Mouse (Mus musculus): Measurements from ENCODE around the gene Tomm70a. TPM values are rescaled to one million over a fixed set of nuclear protein-coding genes. Genes with fewer than 3 reads are reported as not detected.

Gene Tomm70a
- polyA plus RNA-seq, 1 experiment from 2014 or later, result 62.3 TPM

- ATAC-seq (ENCODE audit: insufficient number of reproducible peaks, low FRiP score, low TSS enrichment, low read depth), result no peak
- H3K4me1 ChIP-seq (ENCODE audit: control insufficient read depth, insufficient read depth, low read length), result no peaks in the 10 kb centered on the region
- no peak for DNase-seq (ENCODE audit: low spot score)
- H3K4me3 ChIP-seq (ENCODE audit: low read depth, low read length), result no peak overlapping the region
- H3K36me3 ChIP-seq (ENCODE audit: control insufficient read depth, insufficient read depth, low read length), result no peaks in the 10 kb centered on the region
- no peak overlapping the region for H3K4me2 ChIP-seq (ENCODE audit: low read depth, severe bottlenecking)
- H3K9me3 ChIP-seq (ENCODE audit: control insufficient read depth, low read length), result no peaks in the 10 kb centered on the region
- no peaks in the 10 kb centered on the region for H3K27me3 ChIP-seq (ENCODE audit: control insufficient read depth, insufficient read depth, low read length)
- no peak overlapping the region for H3K9ac ChIP-seq (ENCODE audit: low read length)
- no peak overlapping the region for H3K27ac ChIP-seq (replicated peaks; ENCODE audit: low read depth, low read length)
- WGBS, result 78% methylated on average over 5 of the region's 5 CpGs
These were observed 15.1 kb upstream of the Tomm70a start for GRCm38 (mm10) chr16:57106185-57106960.

DNA sequence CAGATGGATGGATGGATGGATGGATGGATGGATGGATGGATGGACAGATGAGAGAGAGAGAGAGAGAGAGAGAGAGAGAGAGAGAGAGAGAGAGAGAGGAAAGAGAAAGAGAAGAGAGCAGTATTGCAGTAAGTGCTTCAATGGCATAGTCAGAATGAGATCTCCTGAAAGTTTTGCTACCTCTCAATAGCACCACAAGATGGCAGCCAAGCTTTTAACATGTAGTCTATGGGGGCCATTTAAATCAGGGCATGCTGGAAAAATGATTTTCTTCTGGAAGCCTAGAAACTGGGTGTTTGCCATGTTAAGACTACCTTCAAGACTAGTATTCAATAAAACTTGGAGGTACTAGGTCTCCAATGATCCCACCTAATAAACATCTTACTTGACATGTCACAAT is 5.4 kb upstream of the Tomm70a start:
- H3K27ac ChIP-seq (replicated peaks; ENCODE audit: low read depth, low read length), result no peak overlapping the region
- no peak overlapping the region for H3K9ac ChIP-seq (ENCODE audit: low read length)
- no peaks in the 10 kb centered on the region for H3K9me3 ChIP-seq (ENCODE audit: control insufficient read depth, low read length)
- no peak overlapping the region for H3K4me2 ChIP-seq (ENCODE audit: low read depth, severe bottlenecking)
- no peak overlapping the region for H3K4me3 ChIP-seq (ENCODE audit: low read depth, low read length)
- ATAC-seq (ENCODE audit: insufficient number of reproducible peaks, low FRiP score, low TSS enrichment, low read depth), result no peak
- DNase-seq (ENCODE audit: low spot score), result no peak
- H3K36me3 ChIP-seq (ENCODE audit: control insufficient read depth, insufficient read depth, low read length), result no peaks in the 10 kb centered on the region
- H3K4me1 ChIP-seq (ENCODE audit: control insufficient read depth, insufficient read depth, low read length), result no peaks in the 10 kb centered on the region
- H3K27me3 ChIP-seq (ENCODE audit: control insufficient read depth, insufficient read depth, low read length), result no peaks in the 10 kb centered on the region

DNA sequence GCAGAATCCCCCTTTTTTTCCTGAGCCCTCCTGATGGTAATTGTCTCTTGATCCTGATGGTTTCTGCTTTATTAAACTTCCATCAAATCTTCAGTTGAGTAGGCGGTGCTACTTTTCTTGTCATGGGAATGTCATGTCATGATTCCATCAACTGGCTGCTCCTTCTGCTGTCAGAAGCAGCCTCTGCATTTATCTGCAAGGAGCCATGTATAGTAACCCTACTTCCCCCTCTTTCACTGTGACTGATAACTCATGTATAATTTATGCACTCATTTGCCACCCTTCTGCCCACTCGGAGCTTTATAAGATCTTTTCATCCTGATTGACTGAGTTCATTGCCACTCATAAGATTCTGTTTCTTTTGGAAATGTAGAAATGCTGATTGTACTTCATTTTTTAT is 3.9 kb upstream of the Tomm70a start:
- ATAC-seq (ENCODE audit: insufficient number of reproducible peaks, low FRiP score, low TSS enrichment, low read depth) (no peak), DNase-seq (ENCODE audit: low spot score) (no peak)
- Histone ChIP-seq H3K4me2 (ENCODE audit: low read depth, severe bottlenecking) (no peak overlapping the region), H3K9me3 (ENCODE audit: control insufficient read depth, low read length) (no peaks in the 10 kb centered on the region), H3K27ac (replicated peaks; ENCODE audit: low read depth, low read length) (no peak overlapping the region), H3K27me3 (ENCODE audit: control insufficient read depth, insufficient read depth, low read length) (no peaks in the 10 kb centered on the region), H3K4me1 (ENCODE audit: control insufficient read depth, insufficient read depth, low read length) (no peaks in the 10 kb centered on the region), H3K9ac (ENCODE audit: low read length) (no peak overlapping the region), H3K4me3 (ENCODE audit: low read depth, low read length) (no peak overlapping the region), H3K36me3 (ENCODE audit: control insufficient read depth, insufficient read depth, low read length) (no peaks in the 10 kb centered on the region)
- 82% methylated on average over 2 of the region's 2 CpGs for WGBS

GRCm38 (mm10) chr16:57121816-57122415 is 413 bp downstream of the Tomm70a start:
- no peak for ATAC-seq (ENCODE audit: insufficient number of reproducible peaks, low FRiP score, low TSS enrichment, low read depth)

DNA sequence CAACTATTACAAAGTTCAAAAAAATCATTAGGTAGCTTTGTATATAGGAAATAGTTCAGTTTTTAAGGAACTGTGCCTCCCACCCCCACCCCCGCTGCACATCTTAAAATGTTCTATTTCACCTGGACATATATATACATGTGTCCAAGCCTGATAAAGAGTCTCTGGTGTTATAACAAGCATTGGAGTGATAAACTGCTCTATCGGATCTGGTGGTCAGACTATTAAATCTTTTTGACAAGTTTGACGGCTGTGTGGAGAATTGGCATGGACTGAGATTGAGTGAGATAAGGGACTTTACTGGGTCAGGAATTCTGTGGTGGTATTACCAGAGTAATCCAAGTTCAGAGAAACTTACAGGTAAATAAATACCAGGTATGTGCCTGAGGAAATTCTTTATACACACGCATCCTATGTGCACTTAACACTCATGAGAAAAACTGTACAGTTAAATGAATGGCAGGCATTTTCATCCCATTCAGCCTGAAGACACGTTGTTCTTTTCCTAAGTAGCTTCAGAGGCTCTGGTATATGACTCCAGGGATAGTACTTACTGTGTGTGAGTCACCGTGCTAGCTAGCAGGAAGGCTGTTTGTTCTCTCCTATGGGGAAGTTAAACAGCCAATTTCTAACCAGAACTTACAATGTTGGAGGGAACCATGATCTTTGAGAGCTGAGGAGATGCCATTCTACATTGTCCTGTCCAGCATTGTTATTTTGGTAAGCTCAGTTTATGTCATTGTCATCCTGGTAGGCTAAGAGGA is 1.4 kb downstream of the Tomm70a start:
- Histone ChIP-seq H3K9ac (ENCODE audit: low read length) (peak overlapping the region; percentile 90), H3K36me3 (ENCODE audit: control insufficient read depth, insufficient read depth, low read length) (no peaks in the 10 kb centered on the region), H3K4me2 (ENCODE audit: low read depth, severe bottlenecking) (peak overlapping the region; percentile 66), H3K4me1 (ENCODE audit: control insufficient read depth, insufficient read depth, low read length) (peaks cover 6% of the 10 kb centered on the region), H3K27ac (replicated peaks; ENCODE audit: low read depth, low read length) (no peak overlapping the region), H3K9me3 (ENCODE audit: control insufficient read depth, low read length) (no peaks in the 10 kb centered on the region), H3K27me3 (ENCODE audit: control insufficient read depth, insufficient read depth, low read length) (no peaks in the 10 kb centered on the region), H3K4me3 (ENCODE audit: low read depth, low read length) (peak overlapping the region; percentile 94)
- ATAC-seq (ENCODE audit: insufficient number of reproducible peaks, low FRiP score, low TSS enrichment, low read depth) (no peak), DNase-seq (ENCODE audit: low spot score) (no peak)
- WGBS, result 51% methylated on average over 6 of the region's 6 CpGs

More at GRCm38 (mm10) chr16:57121816-57122415, 413 bp downstream of the Tomm70a start:
- Histone ChIP-seq H3K4me1 (ENCODE audit: control insufficient read depth, insufficient read depth, low read length) (peaks cover 6% of the 10 kb centered on the region), H3K9ac (ENCODE audit: low read length) (peak overlapping the region; percentile 90), H3K4me2 (ENCODE audit: low read depth, severe bottlenecking) (peak overlapping the region; percentile 66), H3K27ac (replicated peaks; ENCODE audit: low read depth, low read length) (peak overlapping the region; percentile 63; the same call in 1 of the 2 replicates), H3K36me3 (ENCODE audit: control insufficient read depth, insufficient read depth, low read length) (no peaks in the 10 kb centered on the region), H3K9me3 (ENCODE audit: control insufficient read depth, low read length) (no peaks in the 10 kb centered on the region), H3K4me3 (ENCODE audit: low read depth, low read length) (peak overlapping the region; percentile 94), H3K27me3 (ENCODE audit: control insufficient read depth, insufficient read depth, low read length) (no peaks in the 10 kb centered on the region)
- WGBS, result under 1% methylated on average over 58 of the region's 59 CpGs
- DNase-seq (ENCODE audit: low spot score), result peak; percentile 57

- WGBS, result 49% methylated on average over 4 of the region's 4 CpGs
- Histone ChIP-seq H3K36me3 (ENCODE audit: control insufficient read depth, insufficient read depth, low read length) (no peaks in the 10 kb centered on the region), H3K9ac (ENCODE audit: low read length) (no peak overlapping the region), H3K4me2 (ENCODE audit: low read depth, severe bottlenecking) (no peak overlapping the region), H3K27ac (replicated peaks; ENCODE audit: low read depth, low read length) (no peak overlapping the region), H3K27me3 (ENCODE audit: control insufficient read depth, insufficient read depth, low read length) (no peaks in the 10 kb centered on the region), H3K4me1 (ENCODE audit: control insufficient read depth, insufficient read depth, low read length) (peaks cover 6% of the 10 kb centered on the region), H3K9me3 (ENCODE audit: control insufficient read depth, low read length) (no peaks in the 10 kb centered on the region), H3K4me3 (ENCODE audit: low read depth, low read length) (no peak overlapping the region)
- DNase-seq (ENCODE audit: low spot score) (no peak), ATAC-seq (ENCODE audit: insufficient number of reproducible peaks, low FRiP score, low TSS enrichment, low read depth) (no peak)
These were observed 4.8 kb downstream of the Tomm70a start for GRCm38 (mm10) chr16:57126268-57126667.

- DNase-seq (ENCODE audit: low spot score) (no peak), ATAC-seq (ENCODE audit: insufficient number of reproducible peaks, low FRiP score, low TSS enrichment, low read depth) (no peak)
- Histone ChIP-seq H3K9ac (ENCODE audit: low read length) (no peak overlapping the region), H3K27me3 (ENCODE audit: control insufficient read depth, insufficient read depth, low read length) (no peaks in the 10 kb centered on the region), H3K4me1 (ENCODE audit: control insufficient read depth, insufficient read depth, low read length) (peaks cover 4% of the 10 kb centered on the region), H3K27ac (replicated peaks; ENCODE audit: low read depth, low read length) (no peak overlapping the region), H3K9me3 (ENCODE audit: control insufficient read depth, low read length) (no peaks in the 10 kb centered on the region), H3K36me3 (ENCODE audit: control insufficient read depth, insufficient read depth, low read length) (no peaks in the 10 kb centered on the region), H3K4me2 (ENCODE audit: low read depth, severe bottlenecking) (no peak overlapping the region), H3K4me3 (ENCODE audit: low read depth, low read length) (no peak overlapping the region)
- WGBS, result 94% methylated on average over 2 of the region's 2 CpGs
These were observed 6.3 kb downstream of the Tomm70a start for GRCm38 (mm10) chr16:57127825-57128224.

DNA sequence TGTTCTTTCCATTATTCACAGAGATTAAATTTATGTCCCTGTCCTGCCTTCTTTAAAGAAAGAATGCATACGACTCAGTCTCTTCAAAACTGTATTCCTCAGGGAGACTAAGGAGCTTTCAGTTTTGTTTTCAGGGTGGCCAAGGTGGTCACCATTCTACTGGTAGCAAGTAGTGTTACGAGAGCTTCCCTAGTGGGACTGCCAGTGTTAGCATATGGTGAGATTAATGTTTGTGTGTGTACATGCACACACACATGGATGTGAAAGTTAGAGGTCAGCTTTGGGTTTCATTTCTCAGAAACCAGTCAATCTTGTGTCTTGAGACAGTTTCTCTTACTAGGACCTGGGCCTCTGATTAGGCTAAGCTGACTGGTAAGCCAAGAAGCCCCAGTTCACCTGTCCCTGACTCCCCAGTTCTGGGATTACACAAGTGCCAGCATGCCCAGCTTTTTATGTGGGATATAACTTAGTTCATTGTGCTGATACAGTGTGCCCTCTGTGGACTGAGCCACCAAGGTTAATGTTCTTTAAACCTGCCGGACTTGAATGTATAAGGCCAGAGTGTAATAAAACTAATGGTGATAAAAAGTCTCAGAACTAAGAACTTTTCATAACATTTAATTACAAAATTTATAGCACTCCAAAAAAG is 9.4 kb downstream of the Tomm70a start:
- ATAC-seq (ENCODE audit: insufficient number of reproducible peaks, low FRiP score, low TSS enrichment, low read depth) (no peak), DNase-seq (ENCODE audit: low spot score) (no peak)
- Histone ChIP-seq H3K36me3 (ENCODE audit: control insufficient read depth, insufficient read depth, low read length) (0 out of 2 replicates have a peak, but pooled peaks cover 3% of the 10 kb centered on the region), H3K4me1 (ENCODE audit: control insufficient read depth, insufficient read depth, low read length) (no peaks in the 10 kb centered on the region), H3K27ac (replicated peaks; ENCODE audit: low read depth, low read length) (no peak overlapping the region), H3K9me3 (ENCODE audit: control insufficient read depth, low read length) (no peaks in the 10 kb centered on the region), H3K9ac (ENCODE audit: low read length) (no peak overlapping the region), H3K27me3 (ENCODE audit: control insufficient read depth, insufficient read depth, low read length) (no peaks in the 10 kb centered on the region), H3K4me3 (ENCODE audit: low read depth, low read length) (no peak overlapping the region), H3K4me2 (ENCODE audit: low read depth, severe bottlenecking) (no peak overlapping the region)
- WGBS, result 81% methylated on average over 3 of the region's 3 CpGs

Data from limb, embryonic 11.5 days (tissue).